Mouse (Mus musculus): ENCODE results near the gene Themis. TPM values are rescaled to one million over a fixed set of nuclear protein-coding genes. Genes with fewer than 3 reads are reported as not detected.
A peak's percentile ranks its signal among the peaks of the same experiment; 100 is the strongest.

Themis gene
- under 1 TPM; 0.08 to 0.11 TPM for total RNA-seq (2021)
- 0.06 TPM in 2 replicates for polyA plus RNA-seq (2012; rRNA removed)
- long read RNA-seq: 0 reads

DNA sequence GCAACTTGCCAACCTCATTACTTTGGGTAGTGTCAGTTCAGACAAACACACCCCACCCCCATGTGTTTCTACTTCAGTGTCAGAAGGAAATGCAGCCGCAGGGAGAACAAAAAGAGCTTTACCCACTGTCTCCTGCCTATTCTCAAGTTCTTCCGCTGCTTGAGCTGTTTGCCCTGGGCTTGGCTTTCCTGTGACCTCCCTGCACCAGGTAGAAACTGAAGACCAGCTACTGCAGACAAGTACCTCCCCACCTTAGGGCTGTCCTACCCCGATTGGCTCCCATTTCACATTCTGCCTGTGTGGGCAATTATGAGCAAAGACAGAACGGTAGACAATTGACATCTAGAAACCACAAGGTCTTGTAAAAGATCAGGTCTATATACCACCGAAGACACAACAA, at the start of gene Themis:
Gene Themis (plus strand): TSS at position 100 of the 400 bp plus-strand sequence.
- WGBS: 51% methylated on average over 5 of the region's 5 CpGs
- no peaks in the 10 kb centered on the region for H3K79me2 ChIP-seq (replicated peaks; ENCODE audit: control insufficient read depth, insufficient read depth, low read length)
- H3K9ac ChIP-seq (ENCODE audit: low read depth, low read length): no peak within 1 kb of the TSS
- TF ChIP-seq POLR2A (IDR thresholded peaks at IDR 0.05; ENCODE audit: insufficient read depth, low read depth, low read length): no peak
- TF ChIP-seq CTCF (IDR thresholded peaks at IDR 0.05): no peak
- TF ChIP-seq EP300 (IDR thresholded peaks at IDR 0.05; ENCODE audit: insufficient read depth, low read depth, low read length): no peak
- H3K27me3 ChIP-seq (ENCODE audit: control insufficient read depth, insufficient read depth, low read length): no peaks in the 10 kb centered on the region
- no peak within 1 kb of the TSS for H3K4me3 ChIP-seq
- no peaks in the 10 kb centered on the region for H3K4me1 ChIP-seq (ENCODE audit: control insufficient read depth, insufficient read depth, low read length)
- peak in 1 of 2 experiments; percentile 5 for DNase-seq
- intact Hi-C loops (cut with DNase I): no loop called here
- no peak within 1 kb of the TSS for H3K27ac ChIP-seq
- no peaks in the 10 kb centered on the region for H3K36me3 ChIP-seq (ENCODE audit: control insufficient read depth, insufficient read depth, low read length)

DNA sequence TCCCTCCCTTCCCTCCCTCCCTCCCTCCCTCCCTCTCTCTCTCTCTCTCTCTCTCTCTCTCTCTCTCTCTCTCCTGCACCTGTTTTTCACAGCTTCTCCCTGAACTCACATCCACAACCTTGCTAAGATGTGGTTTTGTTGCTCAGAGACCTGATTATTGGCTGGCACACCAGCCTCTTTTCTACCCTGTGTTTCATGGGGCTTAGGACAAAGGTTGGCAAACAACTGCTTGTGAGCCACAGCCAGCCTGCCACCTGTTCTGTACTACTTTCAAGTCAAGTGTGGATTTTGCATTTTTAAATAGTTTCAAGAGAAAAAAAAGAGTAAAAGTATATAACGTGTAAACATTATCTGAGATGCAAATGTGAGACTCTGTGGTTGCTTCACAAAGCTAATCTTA, 48.7 kb upstream of the Themis start:
- TF ChIP-seq POLR2A (IDR thresholded peaks at IDR 0.05; ENCODE audit: insufficient read depth, low read depth, low read length): no peak
- TF ChIP-seq EP300 (IDR thresholded peaks at IDR 0.05; ENCODE audit: insufficient read depth, low read depth, low read length): no peak
- no peak overlapping the region for H3K9ac ChIP-seq (ENCODE audit: low read depth, low read length)
- DNase-seq: no peak

DNA sequence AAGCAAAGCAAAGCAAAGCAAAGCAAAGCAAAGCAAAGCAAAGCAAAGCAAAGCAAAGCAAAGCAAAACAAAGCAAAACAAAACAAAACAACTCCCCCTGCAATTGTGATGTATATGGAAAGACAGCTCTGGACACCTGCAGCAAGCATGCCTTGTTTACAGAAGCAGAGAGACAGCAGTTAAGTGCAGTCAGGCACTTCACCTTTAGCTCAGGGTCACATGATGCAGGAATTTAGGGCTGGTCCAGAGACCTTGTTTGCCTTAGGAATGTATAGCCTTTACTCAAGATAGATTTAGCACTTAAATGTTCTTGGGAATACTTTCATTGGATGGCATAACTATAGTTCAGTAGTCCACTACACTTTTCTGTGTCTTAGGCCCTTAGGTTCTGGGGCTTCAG, 32.1 kb upstream of the Themis start:
- intact Hi-C loops (cut with DNase I): no loop called here
- H3K27me3 ChIP-seq (ENCODE audit: control insufficient read depth, insufficient read depth, low read length): no peaks in the 10 kb centered on the region
- no peak for DNase-seq
- H3K36me3 ChIP-seq (ENCODE audit: control insufficient read depth, insufficient read depth, low read length): no peaks in the 10 kb centered on the region
- no peak for TF ChIP-seq EP300 (IDR thresholded peaks at IDR 0.05; ENCODE audit: insufficient read depth, low read depth, low read length)
- no peak for TF ChIP-seq POLR2A (IDR thresholded peaks at IDR 0.05; ENCODE audit: insufficient read depth, low read depth, low read length)
- TF ChIP-seq CTCF (IDR thresholded peaks at IDR 0.05): no peak
- H3K79me2 ChIP-seq (replicated peaks; ENCODE audit: control insufficient read depth, insufficient read depth, low read length): no peaks in the 10 kb centered on the region
- H3K27ac ChIP-seq: no peak overlapping the region
- H3K9ac ChIP-seq (ENCODE audit: low read depth, low read length): no peak overlapping the region
- H3K4me1 ChIP-seq (ENCODE audit: control insufficient read depth, insufficient read depth, low read length): no peaks in the 10 kb centered on the region
- H3K4me3 ChIP-seq: no peak overlapping the region

More for the DNA sequence above, 48.7 kb upstream of the Themis start:
- no peaks in the 10 kb centered on the region for H3K4me1 ChIP-seq (ENCODE audit: control insufficient read depth, insufficient read depth, low read length)
- H3K27me3 ChIP-seq (ENCODE audit: control insufficient read depth, insufficient read depth, low read length): no peaks in the 10 kb centered on the region
- intact Hi-C loops (cut with DNase I): no loop called here
- no peaks in the 10 kb centered on the region for H3K79me2 ChIP-seq (replicated peaks; ENCODE audit: control insufficient read depth, insufficient read depth, low read length)
- H3K36me3 ChIP-seq (ENCODE audit: control insufficient read depth, insufficient read depth, low read length): no peaks in the 10 kb centered on the region
- no peak overlapping the region for H3K27ac ChIP-seq
- 77% methylated on average over 1 of the region's 1 CpGs for WGBS
- no peak overlapping the region for H3K4me3 ChIP-seq

DNA sequence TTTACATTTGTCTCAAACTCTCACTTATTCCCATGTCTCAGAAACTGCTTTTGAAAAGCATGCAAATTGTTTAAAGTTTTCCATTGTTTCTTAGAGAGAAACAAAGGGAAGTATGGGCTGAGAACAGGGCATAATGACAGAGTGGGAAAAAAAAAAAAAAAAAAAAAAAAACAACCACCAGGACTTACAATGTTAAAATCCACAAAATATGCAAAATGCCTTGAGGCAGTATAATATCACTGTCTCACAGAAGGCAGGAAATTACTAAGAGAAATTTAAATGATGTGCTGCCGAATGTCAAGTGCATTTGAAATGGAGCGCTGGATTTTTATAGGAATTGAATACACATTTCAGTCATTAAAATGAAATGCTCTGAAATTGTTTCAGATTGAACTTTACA, 26.3 kb upstream of the Themis start:
- whole genome bisulfite sequencing: 93% methylated on average over 2 of the region's 2 CpGs
- Histone ChIP-seq H3K4me3 (no peak overlapping the region), H3K27ac (no peak overlapping the region), H3K4me1 (ENCODE audit: control insufficient read depth, insufficient read depth, low read length) (no peaks in the 10 kb centered on the region), H3K9ac (ENCODE audit: low read depth, low read length) (no peak overlapping the region), H3K79me2 (replicated peaks; ENCODE audit: control insufficient read depth, insufficient read depth, low read length) (no peaks in the 10 kb centered on the region), H3K36me3 (ENCODE audit: control insufficient read depth, insufficient read depth, low read length) (no peaks in the 10 kb centered on the region), H3K27me3 (ENCODE audit: control insufficient read depth, insufficient read depth, low read length) (no peaks in the 10 kb centered on the region)
- TF ChIP-seq POLR2A (IDR thresholded peaks at IDR 0.05; ENCODE audit: insufficient read depth, low read depth, low read length): no peak
- no peak for TF ChIP-seq CTCF (IDR thresholded peaks at IDR 0.05)
- no peak for TF ChIP-seq EP300 (IDR thresholded peaks at IDR 0.05; ENCODE audit: insufficient read depth, low read depth, low read length)
- intact Hi-C loops (cut with DNase I): no loop called here
- no peak for DNase-seq

DNA sequence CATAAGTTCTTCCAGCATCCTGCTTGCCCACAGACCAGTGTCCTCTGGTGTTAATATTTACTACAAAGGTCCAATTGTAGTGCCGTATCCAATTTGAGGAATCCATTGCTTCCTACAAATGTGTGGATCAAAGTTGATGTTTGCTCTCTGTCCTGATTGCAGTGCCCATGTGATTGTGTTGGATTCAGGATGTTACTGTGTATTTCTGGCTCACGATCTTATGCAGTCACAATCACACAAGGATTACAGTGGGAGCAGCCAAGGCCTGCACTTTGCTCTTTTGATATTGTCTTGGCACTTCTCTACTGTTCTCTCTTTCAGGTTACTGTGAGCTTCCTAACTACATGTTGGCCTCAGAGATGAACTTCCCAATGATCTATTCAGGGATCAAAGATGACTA, 20.3 kb upstream of the Themis start:
- no peaks in the 10 kb centered on the region for H3K27me3 ChIP-seq (ENCODE audit: control insufficient read depth, insufficient read depth, low read length)
- no peak overlapping the region for H3K27ac ChIP-seq
- no peak for DNase-seq
- H3K9ac ChIP-seq (ENCODE audit: low read depth, low read length): no peak overlapping the region
- H3K79me2 ChIP-seq (replicated peaks; ENCODE audit: control insufficient read depth, insufficient read depth, low read length): no peaks in the 10 kb centered on the region
- no peak overlapping the region for H3K4me3 ChIP-seq
- no peak for TF ChIP-seq CTCF (IDR thresholded peaks at IDR 0.05)
- no peak for TF ChIP-seq POLR2A (IDR thresholded peaks at IDR 0.05; ENCODE audit: insufficient read depth, low read depth, low read length)
- no peak for TF ChIP-seq EP300 (IDR thresholded peaks at IDR 0.05; ENCODE audit: insufficient read depth, low read depth, low read length)
- WGBS: 75% methylated on average over 2 of the region's 2 CpGs
- no peaks in the 10 kb centered on the region for H3K4me1 ChIP-seq (ENCODE audit: control insufficient read depth, insufficient read depth, low read length)
- intact Hi-C loops (cut with DNase I): no loop called here
- H3K36me3 ChIP-seq (ENCODE audit: control insufficient read depth, insufficient read depth, low read length): no peaks in the 10 kb centered on the region

DNA sequence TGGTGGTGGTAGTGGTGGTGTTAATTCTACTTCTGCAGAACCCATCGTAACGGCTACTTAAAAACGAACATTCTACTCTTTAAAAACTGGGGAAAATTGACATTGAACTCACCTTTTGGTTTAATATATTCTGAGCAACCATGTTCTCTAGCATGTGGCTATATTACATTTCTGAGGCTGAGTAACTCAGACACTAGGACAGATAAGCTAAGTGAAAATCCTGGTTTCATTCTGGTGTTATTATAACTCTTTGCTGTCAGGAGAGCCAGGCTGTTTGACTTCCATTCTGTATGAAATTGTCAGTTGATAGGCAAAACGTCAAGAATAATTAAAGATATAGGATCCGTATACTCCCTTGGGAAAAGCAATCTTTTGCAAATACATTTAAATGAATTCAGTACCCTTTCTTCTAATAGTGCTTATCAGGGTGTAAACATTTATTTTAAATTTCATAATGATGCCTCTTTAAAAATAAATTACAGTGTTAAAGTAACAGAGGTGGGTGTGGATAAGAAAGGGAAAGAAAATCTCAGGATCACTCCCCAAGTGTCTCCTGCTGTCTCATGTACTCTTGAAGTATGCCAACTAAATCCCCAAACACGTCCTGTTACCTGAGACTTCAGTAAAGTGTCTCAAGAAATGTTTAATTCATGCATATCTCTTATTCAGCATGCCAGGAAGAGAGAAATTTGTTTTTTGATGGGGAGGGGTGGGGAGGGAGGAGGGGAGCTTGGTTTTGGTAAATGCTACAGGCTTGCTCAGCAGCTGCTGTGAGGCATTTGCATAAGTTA, 18.9 kb upstream of the Themis start:
- Histone ChIP-seq H3K79me2 (replicated peaks; ENCODE audit: control insufficient read depth, insufficient read depth, low read length) (no peaks in the 10 kb centered on the region), H3K27ac (no peak overlapping the region), H3K9ac (ENCODE audit: low read depth, low read length) (no peak overlapping the region), H3K36me3 (ENCODE audit: control insufficient read depth, insufficient read depth, low read length) (no peaks in the 10 kb centered on the region), H3K4me3 (no peak overlapping the region), H3K4me1 (ENCODE audit: control insufficient read depth, insufficient read depth, low read length) (no peaks in the 10 kb centered on the region), H3K27me3 (ENCODE audit: control insufficient read depth, insufficient read depth, low read length) (no peaks in the 10 kb centered on the region)
- WGBS: 68% methylated on average over 6 of the region's 6 CpGs
- TF ChIP-seq CTCF (IDR thresholded peaks at IDR 0.05): no peak
- no peak for TF ChIP-seq POLR2A (IDR thresholded peaks at IDR 0.05; ENCODE audit: insufficient read depth, low read depth, low read length)
- DNase-seq: no peak
- intact Hi-C loops (cut with DNase I): no loop called here
